Mouse (Mus musculus) lung, adult 18-20 months (tissue): ENCODE results near the gene Otud7a.

Source experiments
- DNase-seq, 2 experiments: peaks; one replicate each; pipeline ENCODE4 v3.0.0; 2022; ENCODE audit warnings: mixed read lengths in 2 of 2

The Otud7a gene

GRCm38 (mm10) chr7:63789743-63790142 is 345.2 kb downstream of the Otud7a start:
- no peak for DNase-seq

- DNase-seq = no peak
These were observed 351.6 kb downstream of the Otud7a start for GRCm38 (mm10) chr7:63796001-63796632.

- DNase-seq = no peak
These were observed 353.9 kb downstream of the Otud7a start for GRCm38 (mm10) chr7:63798446-63798845.

- DNase-seq = no peak
These were observed 354.8 kb downstream of the Otud7a start for GRCm38 (mm10) chr7:63799304-63799703.

GRCm38 (mm10) chr7:63802751-63803150 is 358.2 kb downstream of the Otud7a start:
- DNase-seq = peak; percentile 61 to 65
